Mouse (Mus musculus): ENCODE data around the gene Eif2ak4. TPM values are rescaled to one million over a fixed set of nuclear protein-coding genes. Genes with fewer than 3 reads are reported as not detected.

The Eif2ak4 gene
- polyA plus RNA-seq, 1 experiment from 2014 or later: 13.0 TPM

GRCm38 (mm10) chr2:118484386-118484898 lies 96.0 kb downstream of the Eif2ak4 start:
- Histone ChIP-seq H3K27ac (replicated peaks; ENCODE audit: low read depth, low read length) (no peak overlapping the region), H3K4me2 (ENCODE audit: low read depth, severe bottlenecking) (no peak overlapping the region), H3K9ac (ENCODE audit: low read length) (no peak overlapping the region), H3K27me3 (ENCODE audit: control insufficient read depth, insufficient read depth, low read length) (no peaks in the 10 kb centered on the region), H3K36me3 (ENCODE audit: control insufficient read depth, insufficient read depth, low read length) (no peaks in the 10 kb centered on the region), H3K9me3 (ENCODE audit: control insufficient read depth, low read length) (no peaks in the 10 kb centered on the region), H3K4me1 (ENCODE audit: control insufficient read depth, insufficient read depth, low read length) (peaks cover 3% of the 10 kb centered on the region; the same call in 1 of the 2 replicates), H3K4me3 (ENCODE audit: low read depth, low read length) (no peak overlapping the region)
- DNase-seq (ENCODE audit: low spot score) (no peak), ATAC-seq (ENCODE audit: insufficient number of reproducible peaks, low FRiP score, low TSS enrichment, low read depth) (no peak)
- 88% methylated on average over 9 of the region's 9 CpGs for WGBS

DNA sequence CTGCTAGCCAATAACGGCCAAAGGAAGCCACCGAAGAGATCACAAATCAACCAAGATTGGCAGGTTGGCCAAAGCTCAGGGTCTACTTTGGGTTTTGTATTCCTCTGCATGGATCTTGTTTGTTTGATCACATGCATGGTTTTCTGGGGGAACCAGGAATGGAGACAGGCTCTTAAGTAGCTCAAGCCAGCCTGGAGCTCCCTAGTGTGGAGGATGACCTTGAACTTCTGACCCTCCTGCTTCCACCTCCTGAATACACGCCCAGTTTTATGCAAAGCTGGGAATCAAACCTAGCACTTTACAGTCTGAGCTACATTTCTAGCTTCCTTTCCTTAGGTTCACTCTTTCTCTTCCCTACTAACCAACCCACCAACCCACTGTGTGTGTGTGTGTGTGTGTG lies 97.0 kb downstream of the Eif2ak4 start:
- no peak for DNase-seq (ENCODE audit: low spot score)
- no peaks in the 10 kb centered on the region for H3K27me3 ChIP-seq (ENCODE audit: control insufficient read depth, insufficient read depth, low read length)
- no peak overlapping the region for H3K27ac ChIP-seq (replicated peaks; ENCODE audit: low read depth, low read length)
- H3K9me3 ChIP-seq (ENCODE audit: control insufficient read depth, low read length): no peaks in the 10 kb centered on the region
- peaks cover 9% of the 10 kb centered on the region for H3K4me1 ChIP-seq (ENCODE audit: control insufficient read depth, insufficient read depth, low read length)
- no peak overlapping the region for H3K9ac ChIP-seq (ENCODE audit: low read length)
- H3K4me2 ChIP-seq (ENCODE audit: low read depth, severe bottlenecking): no peak overlapping the region
- ATAC-seq (ENCODE audit: insufficient number of reproducible peaks, low FRiP score, low TSS enrichment, low read depth): no peak
- no peaks in the 10 kb centered on the region for H3K36me3 ChIP-seq (ENCODE audit: control insufficient read depth, insufficient read depth, low read length)
- H3K4me3 ChIP-seq (ENCODE audit: low read depth, low read length): no peak overlapping the region
- WGBS: 78% methylated on average over 3 of the region's 3 CpGs

GRCm38 (mm10) chr2:118486933-118487332 lies 98.5 kb downstream of the Eif2ak4 start:
- no peaks in the 10 kb centered on the region for H3K9me3 ChIP-seq (ENCODE audit: control insufficient read depth, low read length)
- 16% methylated on average over 12 of the region's 12 CpGs for WGBS

GRCm38 (mm10) chr2:118487806-118488205 lies 99.4 kb downstream of the Eif2ak4 start:
- Histone ChIP-seq H3K4me2 (ENCODE audit: low read depth, severe bottlenecking) (no peak overlapping the region), H3K4me1 (ENCODE audit: control insufficient read depth, insufficient read depth, low read length) (peaks cover 20% of the 10 kb centered on the region), H3K9me3 (ENCODE audit: control insufficient read depth, low read length) (no peaks in the 10 kb centered on the region), H3K27ac (replicated peaks; ENCODE audit: low read depth, low read length) (no peak overlapping the region), H3K4me3 (ENCODE audit: low read depth, low read length) (no peak overlapping the region), H3K9ac (ENCODE audit: low read length) (no peak overlapping the region), H3K36me3 (ENCODE audit: control insufficient read depth, insufficient read depth, low read length) (no peaks in the 10 kb centered on the region), H3K27me3 (ENCODE audit: control insufficient read depth, insufficient read depth, low read length) (no peaks in the 10 kb centered on the region)
- ATAC-seq (ENCODE audit: insufficient number of reproducible peaks, low FRiP score, low TSS enrichment, low read depth): no peak
- DNase-seq (ENCODE audit: low spot score): peak; percentile 49
- 73% methylated on average over 3 of the region's 3 CpGs for WGBS

More at GRCm38 (mm10) chr2:118486933-118487332, 98.5 kb downstream of the Eif2ak4 start:
- DNase-seq (ENCODE audit: low spot score) (peak; percentile 91), ATAC-seq (ENCODE audit: insufficient number of reproducible peaks, low FRiP score, low TSS enrichment, low read depth) (no peak)
- Histone ChIP-seq H3K4me1 (ENCODE audit: control insufficient read depth, insufficient read depth, low read length) (peaks cover 20% of the 10 kb centered on the region), H3K27me3 (ENCODE audit: control insufficient read depth, insufficient read depth, low read length) (no peaks in the 10 kb centered on the region), H3K4me3 (ENCODE audit: low read depth, low read length) (no peak overlapping the region), H3K9ac (ENCODE audit: low read length) (no peak overlapping the region), H3K27ac (replicated peaks; ENCODE audit: low read depth, low read length) (no peak overlapping the region), H3K36me3 (ENCODE audit: control insufficient read depth, insufficient read depth, low read length) (no peaks in the 10 kb centered on the region), H3K4me2 (ENCODE audit: low read depth, severe bottlenecking) (no peak overlapping the region)

GRCm38 (mm10) chr2:118490241-118491091 lies 102.0 kb downstream of the Eif2ak4 start:
- ATAC-seq (ENCODE audit: insufficient number of reproducible peaks, low FRiP score, low TSS enrichment, low read depth): 0 out of 2 replicates have a peak, but pooled peaks have one; percentile 10
- 29% methylated on average over 12 of the region's 12 CpGs for WGBS

DNA sequence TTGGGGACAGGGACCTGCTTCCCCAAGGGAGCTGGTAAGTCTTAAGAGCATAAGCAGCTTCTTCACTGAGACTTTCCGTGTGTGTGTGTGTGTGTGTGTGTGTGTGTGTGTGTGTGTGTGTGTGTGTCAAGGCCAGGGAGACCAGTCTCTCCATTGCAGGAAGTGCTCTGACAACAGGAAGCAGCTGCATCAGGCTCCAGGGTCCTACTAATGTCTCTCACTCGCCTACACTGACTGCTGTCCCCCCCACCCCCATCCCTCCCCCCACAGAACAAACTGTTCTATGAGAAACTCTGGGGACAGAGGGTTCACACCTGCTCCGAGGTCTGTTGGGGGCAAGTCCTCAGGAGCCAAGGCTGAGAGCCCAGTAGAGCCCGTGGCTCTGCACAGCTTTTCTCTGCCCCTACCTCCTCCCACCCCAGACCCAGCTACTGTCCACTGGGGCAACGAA lies 102.9 kb downstream of the Eif2ak4 start:
- H3K9me3 ChIP-seq (ENCODE audit: control insufficient read depth, low read length): no peaks in the 10 kb centered on the region
- 50% methylated on average over 5 of the region's 5 CpGs for WGBS
- H3K4me3 ChIP-seq (ENCODE audit: low read depth, low read length): no peak overlapping the region
- ATAC-seq (ENCODE audit: insufficient number of reproducible peaks, low FRiP score, low TSS enrichment, low read depth) (no peak), DNase-seq (ENCODE audit: low spot score) (no peak)
- peaks cover 23% of the 10 kb centered on the region for H3K4me1 ChIP-seq (ENCODE audit: control insufficient read depth, insufficient read depth, low read length)
- H3K9ac ChIP-seq (ENCODE audit: low read length): no peak overlapping the region
- no peaks in the 10 kb centered on the region for H3K36me3 ChIP-seq (ENCODE audit: control insufficient read depth, insufficient read depth, low read length)
- H3K27ac ChIP-seq (replicated peaks; ENCODE audit: low read depth, low read length): no peak overlapping the region; the same call in 1 of the 2 replicates
- H3K4me2 ChIP-seq (ENCODE audit: low read depth, severe bottlenecking): no peak overlapping the region
- no peaks in the 10 kb centered on the region for H3K27me3 ChIP-seq (ENCODE audit: control insufficient read depth, insufficient read depth, low read length)

More at GRCm38 (mm10) chr2:118490241-118491091, 102.0 kb downstream of the Eif2ak4 start:
- Histone ChIP-seq H3K4me1 (ENCODE audit: control insufficient read depth, insufficient read depth, low read length) (peaks cover 23% of the 10 kb centered on the region), H3K4me3 (ENCODE audit: low read depth, low read length) (no peak overlapping the region), H3K27ac (replicated peaks; ENCODE audit: low read depth, low read length) (no peak overlapping the region; the same call in 1 of the 2 replicates), H3K36me3 (ENCODE audit: control insufficient read depth, insufficient read depth, low read length) (no peaks in the 10 kb centered on the region), H3K9ac (ENCODE audit: low read length) (no peak overlapping the region), H3K4me2 (ENCODE audit: low read depth, severe bottlenecking) (no peak overlapping the region), H3K27me3 (ENCODE audit: control insufficient read depth, insufficient read depth, low read length) (no peaks in the 10 kb centered on the region), H3K9me3 (ENCODE audit: control insufficient read depth, low read length) (no peaks in the 10 kb centered on the region)
- peak; percentile 47 for DNase-seq (ENCODE audit: low spot score)

- Histone ChIP-seq H3K9me3 (ENCODE audit: control insufficient read depth, low read length) (no peaks in the 10 kb centered on the region), H3K4me1 (ENCODE audit: control insufficient read depth, insufficient read depth, low read length) (peaks cover 23% of the 10 kb centered on the region), H3K4me3 (ENCODE audit: low read depth, low read length) (no peak overlapping the region), H3K9ac (ENCODE audit: low read length) (no peak overlapping the region), H3K27me3 (ENCODE audit: control insufficient read depth, insufficient read depth, low read length) (no peaks in the 10 kb centered on the region), H3K36me3 (ENCODE audit: control insufficient read depth, insufficient read depth, low read length) (no peaks in the 10 kb centered on the region), H3K27ac (replicated peaks; ENCODE audit: low read depth, low read length) (no peak overlapping the region), H3K4me2 (ENCODE audit: low read depth, severe bottlenecking) (no peak overlapping the region)
- DNase-seq (ENCODE audit: low spot score) (no peak), ATAC-seq (ENCODE audit: insufficient number of reproducible peaks, low FRiP score, low TSS enrichment, low read depth) (no peak)
- WGBS: 81% methylated on average over 4 of the region's 4 CpGs
Observed at GRCm38 (mm10) chr2:118491741-118492395, 103.5 kb downstream of the Eif2ak4 start.

- no peak overlapping the region for H3K27ac ChIP-seq (replicated peaks; ENCODE audit: low read depth, low read length)
- no peaks in the 10 kb centered on the region for H3K9me3 ChIP-seq (ENCODE audit: control insufficient read depth, low read length)
- H3K4me1 ChIP-seq (ENCODE audit: control insufficient read depth, insufficient read depth, low read length): peaks cover 32% of the 10 kb centered on the region
- 71% methylated on average over 9 of the region's 9 CpGs for WGBS
- no peak overlapping the region for H3K4me2 ChIP-seq (ENCODE audit: low read depth, severe bottlenecking)
- no peaks in the 10 kb centered on the region for H3K36me3 ChIP-seq (ENCODE audit: control insufficient read depth, insufficient read depth, low read length)
- no peak overlapping the region for H3K9ac ChIP-seq (ENCODE audit: low read length)
- no peak overlapping the region for H3K4me3 ChIP-seq (ENCODE audit: low read depth, low read length)
- ATAC-seq (ENCODE audit: insufficient number of reproducible peaks, low FRiP score, low TSS enrichment, low read depth): no peak
- no peaks in the 10 kb centered on the region for H3K27me3 ChIP-seq (ENCODE audit: control insufficient read depth, insufficient read depth, low read length)
- no peak for DNase-seq (ENCODE audit: low spot score)
Observed at GRCm38 (mm10) chr2:118495024-118495423, 106.6 kb downstream of the Eif2ak4 start.

All from limb, embryonic 11.5 days (tissue).